Mouse (Mus musculus): ENCODE results near the gene Gm13289. TPM values are rescaled to one million over a fixed set of nuclear protein-coding genes. Genes with fewer than 3 reads are reported as not detected.
A peak's percentile ranks its signal among the peaks of the same experiment; 100 is the strongest.
"Not testable (repeated sequence)": the region's sequence is repeated elsewhere in the genome, so short reads cannot be mapped to it uniquely, and the experiment has no call there.

The Gm13289 gene
- polyA plus RNA-seq, 1 experiment from 2014 or later: not detected

- not testable (repeated sequence) for DNase-seq (ENCODE audit: extremely low spot score, low spot score); H3K36me3 ChIP-seq (replicated peaks); H3K9me3 ChIP-seq; H3K27me3 ChIP-seq (ENCODE audit: poor library complexity, severe bottlenecking)
- H3K4me1 ChIP-seq: peaks cover 10% of the 10 kb centered on the region
- H3K27ac ChIP-seq: peak within 1 kb of the TSS; percentile 66; the same call in 1 of the 2 replicates
- peak within 1 kb of the TSS; percentile 44 for H3K4me3 ChIP-seq
- WGBS: 27% methylated on average over 11 of the region's 14 CpGs
These were observed 17.0 kb upstream of the Gm13289 start, which contains the start of gene Gm13283 for GRCm38 (mm10) chr4:88759610-88760268. Gene Gm13283, plus strand, starts transcription at chr4:88760119.

DNA sequence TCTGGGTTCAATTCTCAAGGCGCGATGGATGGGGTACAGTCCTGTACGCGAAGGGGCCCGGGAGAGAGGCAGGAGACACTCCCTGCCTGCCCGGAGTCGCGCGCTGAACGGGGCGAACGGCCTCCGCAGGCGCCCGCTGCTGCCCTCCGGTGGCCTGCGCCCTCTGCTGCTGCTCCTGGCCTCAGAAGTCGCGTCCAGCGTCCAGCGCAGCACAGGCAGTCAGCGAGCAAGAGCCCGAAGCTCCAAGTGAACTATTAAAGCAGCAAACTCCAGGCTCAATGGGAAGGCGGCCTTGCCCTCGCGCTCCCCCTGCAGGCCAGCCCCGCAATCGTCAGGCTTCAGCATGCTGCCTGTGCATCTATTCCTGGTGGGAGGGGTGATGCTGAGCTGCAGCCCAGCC, 16.3 kb upstream of the Gm13289 start:
- H3K36me3 ChIP-seq (replicated peaks); H3K27me3 ChIP-seq (ENCODE audit: poor library complexity, severe bottlenecking); H3K9me3 ChIP-seq: not testable (repeated sequence)
- H3K27ac ChIP-seq: peak overlapping the region; percentile 66; the same call in 1 of the 2 replicates
- peaks cover 10% of the 10 kb centered on the region for H3K4me1 ChIP-seq
- peak; percentile 64 for DNase-seq (ENCODE audit: extremely low spot score, low spot score)
- WGBS: under 1% methylated on average over 27 of the region's 28 CpGs
- H3K4me3 ChIP-seq: peak overlapping the region; percentile 44

- not testable (repeated sequence) for H3K36me3 ChIP-seq (replicated peaks); H3K9me3 ChIP-seq; H3K4me3 ChIP-seq; H3K4me1 ChIP-seq; H3K27me3 ChIP-seq (ENCODE audit: poor library complexity, severe bottlenecking); H3K27ac ChIP-seq; DNase-seq (ENCODE audit: extremely low spot score, low spot score)
- 75% methylated on average over 6 of the region's 8 CpGs for WGBS
These were observed 14.9 kb upstream of the Gm13289 start for GRCm38 (mm10) chr4:88761776-88762175.

- not testable (repeated sequence) for H3K4me1 ChIP-seq; H3K36me3 ChIP-seq (replicated peaks); DNase-seq (ENCODE audit: extremely low spot score, low spot score); H3K27me3 ChIP-seq (ENCODE audit: poor library complexity, severe bottlenecking); H3K27ac ChIP-seq; H3K4me3 ChIP-seq; H3K9me3 ChIP-seq
- 54% methylated on average over 9 of the region's 9 CpGs for WGBS
These were observed 14.4 kb upstream of the Gm13289 start for GRCm38 (mm10) chr4:88762341-88762740.

- WGBS: 2% methylated on average over 40 of the region's 42 CpGs
- not testable (repeated sequence) for H3K36me3 ChIP-seq (replicated peaks); H3K9me3 ChIP-seq; H3K27ac ChIP-seq; H3K4me1 ChIP-seq; H3K27me3 ChIP-seq (ENCODE audit: poor library complexity, severe bottlenecking)
- DNase-seq (ENCODE audit: extremely low spot score, low spot score): peak; percentile 63
- peak overlapping the region; percentile 45 for H3K4me3 ChIP-seq
These were observed 13.2 kb upstream of the Gm13289 start for GRCm38 (mm10) chr4:88763384-88764018.

- not testable (repeated sequence) for H3K27ac ChIP-seq; DNase-seq (ENCODE audit: extremely low spot score, low spot score); H3K36me3 ChIP-seq (replicated peaks); H3K9me3 ChIP-seq; H3K27me3 ChIP-seq (ENCODE audit: poor library complexity, severe bottlenecking); H3K4me1 ChIP-seq; H3K4me3 ChIP-seq
- no CpG with 5 or more reads among the region's 32 CpGs for WGBS
These were observed 3.2 kb upstream of the Gm13289 start, which contains the start of gene Gm13290 for GRCm38 (mm10) chr4:88773534-88773933. Gene Gm13290, plus strand, starts transcription at chr4:88773834.

DNA sequence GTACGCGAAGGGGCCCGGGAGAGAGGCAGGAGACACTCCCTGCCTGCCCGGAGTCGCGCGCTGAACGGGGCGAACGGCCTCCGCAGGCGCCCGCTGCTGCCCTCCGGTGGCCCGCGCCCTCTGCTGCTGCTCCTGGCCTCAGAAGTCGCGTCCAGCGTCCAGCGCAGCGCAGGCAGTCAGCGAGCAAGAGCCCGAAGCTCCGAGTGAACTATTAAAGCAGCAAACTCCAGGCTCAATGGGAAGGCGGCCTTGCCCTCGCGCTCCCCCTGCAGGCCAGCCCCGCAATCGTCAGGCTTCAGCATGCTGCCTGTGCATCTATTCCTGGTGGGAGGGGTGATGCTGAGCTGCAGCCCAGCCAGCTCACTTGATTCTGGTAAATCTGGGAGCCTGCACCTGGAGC, 2.8 kb downstream of the Gm13289 start, which contains the start of gene Gm13272:
Gm13272 (plus strand) TSS at position 301 of the 400 bp plus-strand sequence.
- H3K4me1 ChIP-seq, H3K4me3 ChIP-seq: not testable (repeated sequence)
- no CpG with 5 or more reads among the region's 29 CpGs for whole genome bisulfite sequencing

DNA sequence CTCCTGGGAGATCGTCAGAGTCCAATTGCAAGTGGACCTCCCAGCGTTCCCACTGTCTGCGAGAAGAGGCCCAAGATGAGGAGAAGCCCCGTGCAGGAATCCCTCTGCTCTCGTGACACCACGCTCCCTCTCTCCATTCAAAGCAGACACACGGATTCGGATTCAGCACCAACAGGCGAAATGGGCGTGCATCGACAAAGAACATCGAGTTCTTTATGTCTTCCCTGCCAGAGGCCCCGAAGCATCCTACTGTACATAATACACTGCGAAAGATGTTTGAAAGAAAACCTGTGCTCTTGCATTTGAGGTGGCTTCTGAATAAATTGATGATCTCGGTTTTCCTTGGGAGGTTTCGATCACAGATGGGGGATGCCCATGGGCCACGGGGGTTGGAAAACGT, 3.6 kb downstream of the Gm13289 start:
- not testable (repeated sequence) for H3K27ac ChIP-seq; H3K36me3 ChIP-seq (replicated peaks); H3K27me3 ChIP-seq (ENCODE audit: poor library complexity, severe bottlenecking); H3K9me3 ChIP-seq; H3K4me1 ChIP-seq; H3K4me3 ChIP-seq; DNase-seq (ENCODE audit: extremely low spot score, low spot score)
- 43% methylated on average over 16 of the region's 18 CpGs for WGBS

More for the DNA sequence above, 2.8 kb downstream of the Gm13289 start, which contains the start of gene Gm13272:
- H3K9me3 ChIP-seq; H3K36me3 ChIP-seq (replicated peaks); DNase-seq (ENCODE audit: extremely low spot score, low spot score); H3K27me3 ChIP-seq (ENCODE audit: poor library complexity, severe bottlenecking); H3K27ac ChIP-seq: not testable (repeated sequence)

GRCm38 (mm10) chr4:88781831-88782230, 5.1 kb downstream of the Gm13289 start, which contains the start of gene Ifnz:
Gene Ifnz, plus strand, starts transcription at chr4:88782131.
- H3K27me3 ChIP-seq (ENCODE audit: poor library complexity, severe bottlenecking); H3K4me1 ChIP-seq; H3K27ac ChIP-seq; DNase-seq (ENCODE audit: extremely low spot score, low spot score); H3K9me3 ChIP-seq; H3K36me3 ChIP-seq (replicated peaks): not testable (repeated sequence)
- peak within 1 kb of the TSS; percentile 33; the same call in 1 of the 2 replicates for H3K4me3 ChIP-seq
- WGBS: 17% methylated on average over 5 of the region's 7 CpGs

DNA sequence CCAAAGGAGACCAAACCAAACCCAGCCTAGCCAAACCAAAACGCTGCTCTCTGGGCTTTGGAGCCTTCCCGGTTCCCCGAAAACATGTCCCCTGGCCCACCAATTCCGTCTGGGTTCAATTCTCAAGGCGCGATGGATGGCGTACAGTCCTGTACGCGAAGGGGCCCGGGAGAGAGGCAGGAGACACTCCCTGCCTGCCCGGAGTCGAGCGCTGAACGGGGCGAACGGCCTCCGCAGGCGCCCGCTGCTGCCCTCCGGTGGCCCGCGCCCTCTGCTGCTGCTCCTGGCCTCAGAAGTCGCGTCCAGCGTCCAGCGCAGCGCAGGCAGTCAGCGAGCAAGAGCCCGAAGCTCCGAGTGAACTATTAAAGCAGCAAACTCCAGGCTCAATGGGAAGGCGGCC, 5.6 kb downstream of the Gm13289 start:
- H3K36me3 ChIP-seq (replicated peaks); H3K27ac ChIP-seq; H3K9me3 ChIP-seq; H3K27me3 ChIP-seq (ENCODE audit: poor library complexity, severe bottlenecking); DNase-seq (ENCODE audit: extremely low spot score, low spot score); H3K4me1 ChIP-seq: not testable (repeated sequence)
- 0% methylated on average over 4 of the region's 31 CpGs for WGBS
- peak overlapping the region; percentile 33; the same call in 1 of the 2 replicates for H3K4me3 ChIP-seq

DNA sequence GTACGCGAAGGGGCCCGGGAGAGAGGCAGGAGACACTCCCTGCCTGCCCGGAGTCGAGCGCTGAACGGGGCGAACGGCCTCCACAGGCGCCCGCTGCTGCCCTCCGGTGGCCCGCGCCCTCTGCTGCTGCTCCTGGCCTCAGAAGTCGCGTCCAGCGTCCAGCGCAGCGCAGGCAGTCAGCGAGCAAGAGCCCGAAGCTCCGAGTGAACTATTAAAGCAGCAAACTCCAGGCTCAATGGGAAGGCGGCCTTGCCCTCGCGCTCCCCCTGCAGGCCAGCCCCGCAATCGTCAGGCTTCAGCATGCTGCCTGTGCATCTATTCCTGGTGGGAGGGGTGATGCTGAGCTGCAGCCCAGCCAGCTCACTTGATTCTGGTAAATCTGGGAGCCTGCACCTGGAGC, 8.7 kb downstream of the Gm13289 start, which contains the start of gene Gm13276:
Gm13276 (plus strand) TSS at position 301 of the 400 bp plus-strand sequence.
- H3K4me3 ChIP-seq; H3K27ac ChIP-seq; H3K27me3 ChIP-seq (ENCODE audit: poor library complexity, severe bottlenecking); H3K36me3 ChIP-seq (replicated peaks); H3K9me3 ChIP-seq; DNase-seq (ENCODE audit: extremely low spot score, low spot score); H3K4me1 ChIP-seq: not testable (repeated sequence)
- WGBS: no CpG with 5 or more reads among the region's 27 CpGs

DNA sequence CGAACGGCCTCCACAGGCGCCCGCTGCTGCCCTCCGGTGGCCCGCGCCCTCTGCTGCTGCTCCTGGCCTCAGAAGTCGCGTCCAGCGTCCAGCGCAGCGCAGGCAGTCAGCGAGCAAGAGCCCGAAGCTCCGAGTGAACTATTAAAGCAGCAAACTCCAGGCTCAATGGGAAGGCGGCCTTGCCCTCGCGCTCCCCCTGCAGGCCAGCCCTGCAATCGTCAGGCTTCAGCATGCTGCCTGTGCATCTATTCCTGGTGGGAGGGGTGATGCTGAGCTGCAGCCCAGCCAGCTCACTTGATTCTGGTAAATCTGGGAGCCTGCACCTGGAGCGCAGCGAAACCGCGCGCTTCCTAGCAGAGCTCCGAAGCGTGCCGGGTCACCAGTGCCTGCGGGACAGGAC, 11.7 kb downstream of the Gm13289 start, which contains the start of gene Gm13277:
Gm13277 (plus strand) TSS at position 231 of the 400 bp plus-strand sequence.
- WGBS: 3% methylated on average over 4 of the region's 28 CpGs
- not testable (repeated sequence) for H3K9me3 ChIP-seq; H3K36me3 ChIP-seq (replicated peaks); H3K27ac ChIP-seq; DNase-seq (ENCODE audit: extremely low spot score, low spot score); H3K4me3 ChIP-seq; H3K4me1 ChIP-seq; H3K27me3 ChIP-seq (ENCODE audit: poor library complexity, severe bottlenecking)

DNA sequence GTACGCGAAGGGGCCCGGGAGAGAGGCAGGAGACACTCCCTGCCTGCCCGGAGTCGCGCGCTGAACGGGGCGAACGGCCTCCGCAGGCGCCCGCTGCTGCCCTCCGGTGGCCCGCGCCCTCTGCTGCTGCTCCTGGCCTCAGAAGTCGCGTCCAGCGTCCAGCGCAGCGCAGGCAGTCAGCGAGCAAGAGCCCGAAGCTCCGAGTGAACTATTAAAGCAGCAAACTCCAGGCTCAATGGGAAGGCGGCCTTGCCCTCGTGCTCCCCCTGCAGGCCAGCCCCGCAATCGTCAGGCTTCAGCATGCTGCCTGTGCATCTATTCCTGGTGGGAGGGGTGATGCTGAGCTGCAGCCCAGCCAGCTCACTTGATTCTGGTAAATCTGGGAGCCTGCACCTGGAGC, 14.5 kb downstream of the Gm13289 start, which contains the start of gene Gm13278:
Gm13278 (plus strand) TSS at position 301 of the 400 bp plus-strand sequence.
- DNase-seq (ENCODE audit: extremely low spot score, low spot score); H3K9me3 ChIP-seq; H3K27me3 ChIP-seq (ENCODE audit: poor library complexity, severe bottlenecking); H3K4me3 ChIP-seq; H3K27ac ChIP-seq; H3K36me3 ChIP-seq (replicated peaks); H3K4me1 ChIP-seq: not testable (repeated sequence)
- WGBS: no CpG with 5 or more reads among the region's 28 CpGs

Measured in forebrain, embryonic 10.5 days (tissue).